Mouse (Mus musculus): ENCODE data around the gene Bax.
A peak's percentile ranks its signal among the peaks of the same experiment; 100 is the strongest.

The Bax gene

DNA sequence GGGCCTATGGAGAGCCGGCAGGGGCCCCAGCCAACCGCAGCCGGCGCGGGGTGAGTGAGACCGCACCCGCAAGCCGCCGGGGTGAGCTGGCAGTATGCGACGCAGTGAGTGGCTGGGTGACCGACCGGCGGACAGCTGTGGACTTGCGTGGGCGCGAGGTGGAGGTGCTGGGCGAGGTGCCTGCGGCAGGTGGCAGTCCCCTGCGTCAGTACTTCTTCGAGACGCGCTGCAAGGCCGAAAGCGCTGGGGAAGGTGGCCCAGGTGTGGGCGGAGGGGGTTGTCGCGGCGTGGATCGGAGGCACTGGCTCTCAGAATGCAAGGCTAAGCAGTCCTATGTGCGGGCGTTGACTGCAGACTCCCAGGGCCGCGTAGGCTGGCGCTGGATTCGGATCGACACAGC, 51.1 kb downstream of the Bax start:
- no peak for DNase-seq (ENCODE audit: low spot score)

DNA sequence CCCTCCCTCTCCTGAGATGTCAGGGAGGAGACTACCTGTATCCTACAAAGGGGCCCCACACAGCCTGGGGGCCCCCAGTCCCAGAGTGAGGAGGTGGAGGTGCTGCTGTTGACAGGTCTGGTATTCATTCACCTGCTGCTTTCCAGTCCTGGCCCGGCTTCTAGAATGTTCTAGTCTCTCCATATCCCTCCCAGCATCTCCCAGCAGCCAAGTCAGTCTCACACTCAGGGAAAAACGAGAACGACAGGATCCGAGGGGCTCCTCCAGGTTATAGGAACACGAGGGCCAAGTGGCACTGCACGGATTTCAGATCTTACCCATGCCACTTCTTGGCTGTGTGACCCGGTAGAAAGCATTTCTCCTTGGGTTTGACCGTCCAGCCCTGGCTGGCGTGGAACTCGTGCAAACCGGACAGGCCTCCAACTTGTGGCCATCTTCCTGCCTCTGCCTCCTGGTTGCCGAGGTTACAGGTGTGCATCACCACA, 51.9 kb downstream of the Bax start:
- DNase-seq (ENCODE audit: low spot score), result no peak

DNA sequence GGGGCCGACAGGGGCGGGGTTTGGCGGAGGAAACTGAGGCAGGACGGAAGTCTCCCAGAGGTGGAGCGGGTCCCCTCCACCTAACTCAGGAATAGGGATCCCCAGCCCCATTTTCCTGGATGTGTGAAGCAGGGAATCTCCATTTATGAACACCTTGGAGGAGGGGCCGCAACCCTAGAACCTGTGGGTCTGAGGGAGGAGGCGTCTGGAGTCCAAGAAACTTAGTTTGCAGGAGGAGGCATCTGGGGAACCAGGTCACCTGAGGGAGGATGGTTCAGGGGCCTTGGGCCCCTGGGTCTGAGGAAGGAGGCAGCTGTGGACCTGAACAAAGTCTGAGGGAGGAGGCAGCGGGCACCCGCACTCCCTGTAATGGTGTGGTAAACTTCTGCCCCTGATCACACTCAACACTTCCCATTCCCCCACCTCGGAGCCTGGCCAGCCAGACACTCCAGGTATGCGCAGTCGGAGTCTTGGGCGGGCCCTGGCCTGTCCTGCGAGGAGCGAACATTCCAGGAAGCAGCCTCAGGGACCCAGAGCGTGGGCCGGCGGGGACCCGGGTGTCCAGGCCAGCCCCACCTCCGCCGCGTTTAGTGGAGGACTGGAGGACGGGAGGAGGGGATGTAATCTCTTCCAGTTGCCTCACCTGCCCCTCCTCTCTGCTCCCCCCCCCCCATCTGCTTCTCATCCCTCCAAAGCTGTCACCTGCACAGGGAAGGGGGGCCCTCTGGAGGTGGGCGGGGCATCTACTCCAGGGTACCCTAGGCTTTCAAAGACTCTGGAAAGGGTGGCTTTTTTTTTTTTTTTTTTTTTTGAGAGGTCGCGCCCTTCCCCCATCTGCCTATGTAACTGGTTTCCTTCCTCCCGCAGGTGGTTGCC, 52.6 kb downstream of the Bax start:
- DNase-seq (ENCODE audit: low spot score), result no peak

DNA sequence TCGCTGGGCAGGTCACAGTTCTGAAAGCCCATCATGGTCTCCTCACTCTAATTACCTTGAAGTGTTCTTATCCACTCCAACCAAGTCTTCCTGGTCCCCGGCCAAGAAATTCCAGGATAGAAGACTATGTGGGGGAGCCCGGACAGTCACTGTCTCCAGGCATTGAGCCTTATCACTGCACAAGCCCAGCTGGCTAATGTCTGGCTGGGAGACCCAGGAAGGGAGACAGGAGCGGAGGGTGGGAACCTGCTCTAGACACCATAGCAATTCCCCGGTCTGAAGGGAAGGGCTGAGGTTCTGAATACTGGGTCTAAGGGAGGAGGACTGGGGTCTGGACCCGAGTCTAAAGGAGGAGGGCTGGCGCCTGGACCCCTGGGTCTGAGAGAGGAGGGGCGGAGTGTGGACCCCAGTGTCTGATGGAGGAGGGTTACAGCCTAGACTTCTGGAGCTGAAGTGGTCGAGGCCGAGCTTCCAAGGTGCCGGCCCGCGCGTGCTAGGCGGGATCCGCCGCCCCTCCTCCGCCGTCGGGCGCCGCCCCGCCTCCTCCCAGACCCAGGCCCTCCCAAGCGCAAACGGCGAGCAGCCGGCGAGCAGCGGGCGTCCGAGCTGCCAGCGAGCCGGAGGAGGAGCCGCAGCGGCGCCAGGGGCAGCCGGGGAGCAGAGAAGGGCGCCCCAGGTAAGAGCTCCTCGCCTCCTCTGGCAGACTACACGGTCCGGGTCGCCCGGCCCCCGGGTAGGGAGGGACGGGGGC, 53.4 kb downstream of the Bax start, which contains the start of gene Ntf5:
Gene Ntf5 (plus strand): TSS at position 583 of the 751 bp plus-strand sequence.
- peak; percentile 65 for DNase-seq (ENCODE audit: low spot score)

DNA sequence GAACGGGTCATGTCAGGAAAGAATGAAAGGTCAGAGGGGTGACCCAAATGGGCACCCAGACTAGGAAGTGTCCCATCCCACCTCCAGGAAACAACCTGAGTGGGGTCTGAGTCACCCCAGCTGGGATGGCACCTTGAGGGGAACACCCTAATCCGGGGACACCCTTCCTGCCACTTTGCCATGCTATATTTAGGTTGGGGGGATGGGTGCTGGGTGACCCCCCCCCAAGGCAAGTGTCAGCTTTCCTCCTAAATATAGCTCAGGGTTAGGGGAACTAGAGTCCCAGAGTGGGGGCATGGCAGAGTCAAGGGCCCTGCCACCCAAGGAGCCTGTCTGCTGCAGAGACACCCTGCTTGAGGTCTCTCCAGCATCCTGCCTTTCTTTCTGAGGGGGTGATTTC, 54.3 kb downstream of the Bax start:
- no peak for DNase-seq (ENCODE audit: low spot score)
